Mouse (Mus musculus): ENCODE results near the gene Fbxl8.

GRCm38 (mm10) chr8:105268342-105269074, 4.1 kb downstream of the Fbxl8 start:
- TF ChIP-seq TAL1 (IDR thresholded peaks at IDR 0.05; ENCODE audit: low read length): no peak
- no peak for TF ChIP-seq GATA1 (IDR thresholded peaks at IDR 0.05; ENCODE audit: low read length)

All from erythroblast, embryonic 14.5 days (primary cell).